Mouse (Mus musculus) gastrocnemius, postnatal 4 days (tissue): ENCODE results near the gene Aida. TPM values are rescaled to one million over a fixed set of nuclear protein-coding genes. Genes with fewer than 3 reads are reported as not detected.
"Not testable (repeated sequence)": the region's sequence is repeated elsewhere in the genome, so short reads cannot be mapped to it uniquely, and the experiment has no call there.

Experiments used
- DNase-seq, 2 experiments: peaks; one replicate each; pipeline ENCODE4 v3.0.0; 2021 to 2022; ENCODE audit warnings: low spot score in 2 of 2, mixed read lengths in 2 of 2
- long read RNA-seq, 2 experiments: library from polyadenylated mRNA; stranded (forward); transcript quantifications; one replicate each; pipeline ENCODE4 v2.0.0; 2021
- total RNA-seq, 2 experiments: library from RNA; stranded (reverse); gene quantifications; 2 replicates each; pipeline ENCODE4 v1.2.3; 2021

Aida gene
- total RNA-seq: 10 to 100 TPM; 58.3 to 65.7 TPM
- long read RNA-seq, experiment 1, full-length matches to known transcripts: 15 of 17 reads
- long read RNA-seq, experiment 1, partial matches to known transcripts: 1 of 17 reads
- long read RNA-seq, experiment 1, other reads (novel, unspliced or antisense): 1 of 17 reads
- long read RNA-seq, experiment 2, full-length matches to known transcripts: 14 of 19 reads
- long read RNA-seq, experiment 2, partial matches to known transcripts: 1 of 19 reads
- long read RNA-seq, experiment 2, other reads (novel, unspliced or antisense): 4 of 19 reads

DNA sequence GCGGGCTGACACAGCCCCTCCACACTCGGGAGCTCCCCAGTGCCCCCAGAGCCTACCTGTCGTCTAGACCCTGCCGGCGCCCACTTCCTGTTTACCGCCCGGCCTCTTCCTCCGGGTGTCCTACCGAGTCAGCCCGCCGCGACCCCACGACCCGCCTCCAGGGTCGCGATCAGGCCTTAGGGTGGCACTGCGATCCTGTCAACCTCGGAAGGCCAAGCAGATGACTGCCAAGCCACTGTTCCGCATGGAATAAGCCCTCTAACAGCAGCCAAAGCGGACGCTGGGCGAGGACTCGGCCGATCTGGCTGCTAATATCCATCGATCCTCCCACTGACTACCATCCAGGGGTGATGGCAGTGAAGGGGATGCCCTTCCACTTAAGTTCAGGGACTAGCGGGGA is at the start of gene Aida:
Aida (plus strand) TSS at position 126 of the 400 bp plus-strand sequence.
- DNase-seq: peak in 1 of 2 experiments; percentile 21

DNA sequence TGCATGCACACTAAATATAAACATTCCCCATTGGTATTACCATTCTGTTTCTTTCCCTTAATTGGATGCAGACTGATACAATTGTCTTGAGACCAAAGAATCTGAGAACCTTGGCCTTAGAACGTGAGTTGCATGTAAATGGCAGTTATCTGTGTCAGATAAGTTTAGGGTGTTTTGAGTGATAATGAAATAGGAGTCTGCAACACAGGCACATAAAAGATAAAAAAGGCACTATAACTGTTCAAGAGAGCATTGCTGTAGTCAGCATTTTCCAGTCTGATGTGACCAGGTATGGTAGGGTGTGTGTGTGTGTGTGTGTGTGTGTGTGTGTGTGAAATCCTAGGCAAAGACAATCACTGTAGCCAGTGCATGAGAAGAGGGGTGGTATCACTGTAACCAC is 48.2 kb upstream of the Aida start:
- DNase-seq: no peak

DNA sequence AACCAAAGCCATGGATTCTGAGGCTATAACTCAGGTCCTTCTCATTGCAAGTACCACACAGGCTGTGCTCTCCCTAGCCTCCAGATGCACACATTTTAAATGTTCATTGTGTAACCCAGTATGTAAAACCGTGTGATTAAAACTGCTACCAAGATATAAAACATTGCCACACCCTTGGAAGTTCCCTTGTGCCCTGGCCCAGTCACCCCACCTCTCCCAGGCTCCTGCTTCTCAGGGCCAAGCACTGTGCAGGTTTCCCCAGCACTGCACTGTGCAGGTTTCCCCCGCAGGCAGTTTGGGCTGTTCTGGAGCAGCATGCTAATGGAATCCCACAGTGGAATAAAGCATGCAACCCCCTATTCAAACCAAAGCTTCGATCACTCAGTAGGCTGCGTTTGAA is 45.8 kb upstream of the Aida start:
- DNase-seq: no peak

DNA sequence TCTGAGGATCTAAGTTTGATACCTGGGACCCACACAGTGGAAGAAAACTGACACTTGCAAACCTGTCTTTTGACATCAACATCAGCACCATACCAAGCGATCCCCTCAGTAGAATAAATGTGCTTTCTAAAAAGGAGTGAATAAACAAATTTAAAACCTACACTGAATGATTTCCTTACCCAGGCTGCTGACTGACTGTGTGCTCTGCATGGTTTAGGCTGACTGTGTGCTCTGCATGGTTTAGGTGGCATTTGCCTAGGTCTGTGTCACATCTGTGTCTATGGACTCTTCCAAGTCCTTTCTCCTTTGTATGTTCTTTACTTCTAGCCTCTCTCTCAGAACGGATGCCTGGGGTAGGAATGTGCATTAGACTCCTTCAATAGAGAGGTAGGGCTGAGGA is 44.6 kb upstream of the Aida start:
- DNase-seq: no peak

DNA sequence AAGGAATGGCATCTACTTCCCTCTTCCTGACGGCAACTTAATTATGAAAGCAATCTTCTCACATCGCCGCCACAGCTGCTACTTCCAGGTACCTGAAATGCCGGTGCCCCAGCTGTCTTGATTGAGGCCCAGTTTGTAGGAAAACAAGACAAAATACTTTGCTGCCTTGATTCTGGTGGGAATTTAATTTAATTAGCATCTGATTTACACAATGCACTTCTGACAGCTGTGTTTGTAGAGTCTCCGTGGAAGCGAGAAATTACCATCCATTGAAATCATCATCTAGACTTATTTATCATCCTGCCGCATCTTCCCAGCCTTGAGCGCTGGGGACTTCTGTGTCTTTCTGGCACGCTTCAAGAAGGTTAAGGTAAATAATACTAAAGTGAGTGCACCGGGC is 43.8 kb upstream of the Aida start:
- no peak for DNase-seq

DNA sequence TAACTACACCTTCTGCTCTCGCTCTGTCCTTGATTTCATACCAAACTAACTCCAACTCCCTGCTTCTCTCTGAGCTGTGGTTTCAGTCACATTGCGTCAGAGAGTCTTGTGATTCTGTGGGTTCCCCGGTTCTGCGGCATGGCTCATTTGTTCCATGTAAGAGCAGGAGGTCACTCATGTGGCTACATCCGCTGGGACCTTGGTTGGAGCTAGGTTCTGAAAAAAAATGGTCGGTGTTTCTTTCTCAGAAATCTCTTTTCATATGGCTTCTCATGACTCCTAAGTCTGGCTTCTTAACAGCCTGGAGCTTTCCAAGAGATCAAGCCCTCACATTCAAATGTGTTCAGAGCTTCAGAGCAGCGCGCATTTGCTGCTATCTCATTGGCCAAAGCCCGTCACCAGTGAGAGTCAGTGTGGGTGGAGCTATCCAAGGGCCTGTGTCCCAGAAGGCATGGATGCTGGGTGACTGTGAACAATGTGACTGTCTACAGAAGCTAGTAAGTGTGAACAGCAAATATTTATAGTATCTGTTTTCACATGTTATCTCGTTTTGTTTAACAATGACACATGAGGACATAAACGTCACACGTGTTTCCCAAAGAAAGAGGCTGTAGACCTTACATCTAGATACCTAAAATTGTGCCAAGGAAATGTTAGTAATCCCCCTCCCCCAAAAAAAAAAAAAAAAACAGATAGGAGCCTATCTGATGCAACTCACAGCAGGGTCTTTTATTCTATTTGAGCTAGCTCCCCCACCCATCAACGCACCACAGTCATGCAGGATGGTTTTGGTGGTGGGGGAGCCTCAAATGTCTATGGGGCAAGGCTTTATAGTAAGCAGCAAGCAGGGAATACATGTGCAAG is 32.0 kb upstream of the Aida start:
- DNase-seq: no peak

DNA sequence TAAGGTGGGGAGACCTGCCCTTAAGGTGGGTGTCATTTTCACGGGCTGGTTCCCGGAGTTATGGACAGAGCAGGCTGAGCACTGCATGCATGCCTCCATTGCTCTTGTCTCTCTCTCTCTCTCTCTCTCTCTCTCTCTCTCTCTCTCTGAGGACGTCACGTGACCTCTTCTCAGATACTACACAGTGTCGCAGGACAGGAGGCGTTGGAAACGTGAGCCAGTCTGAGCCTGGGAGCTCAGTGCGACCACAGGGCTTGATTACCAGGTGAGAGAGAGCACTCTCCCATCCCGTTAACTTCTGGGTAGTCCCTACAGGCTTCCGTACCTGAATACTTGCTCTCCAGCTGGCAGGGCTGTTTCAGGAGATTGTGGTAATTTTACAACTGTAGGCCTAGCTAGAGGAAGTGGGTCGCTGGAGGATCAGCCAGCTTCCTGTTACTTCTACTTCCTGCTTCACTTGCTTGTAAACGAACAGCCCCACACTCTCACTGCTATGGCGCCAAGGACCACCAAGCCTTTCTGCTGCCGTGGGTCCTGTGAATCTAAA is 30.4 kb upstream of the Aida start:
- DNase-seq: no peak

DNA sequence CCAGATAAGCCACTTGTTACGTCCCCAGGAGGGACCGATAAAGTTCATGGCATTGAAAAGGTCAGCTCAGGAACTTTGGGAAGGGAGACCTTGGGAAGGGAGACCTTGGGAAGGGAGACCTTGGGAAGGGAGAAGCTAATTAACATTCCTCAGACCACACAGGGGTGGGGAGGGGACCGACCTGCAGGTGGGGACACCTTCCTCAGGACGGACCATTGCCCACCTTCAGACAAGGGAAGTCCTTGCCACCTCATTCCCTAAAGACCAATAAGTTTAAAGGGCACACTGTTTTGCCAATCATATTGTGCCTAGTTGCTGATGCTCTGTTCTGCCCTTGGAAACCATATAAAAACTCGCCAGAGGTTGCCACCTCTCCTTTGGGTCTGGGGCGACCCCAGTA is 28.7 kb upstream of the Aida start:
- no peak for DNase-seq

DNA sequence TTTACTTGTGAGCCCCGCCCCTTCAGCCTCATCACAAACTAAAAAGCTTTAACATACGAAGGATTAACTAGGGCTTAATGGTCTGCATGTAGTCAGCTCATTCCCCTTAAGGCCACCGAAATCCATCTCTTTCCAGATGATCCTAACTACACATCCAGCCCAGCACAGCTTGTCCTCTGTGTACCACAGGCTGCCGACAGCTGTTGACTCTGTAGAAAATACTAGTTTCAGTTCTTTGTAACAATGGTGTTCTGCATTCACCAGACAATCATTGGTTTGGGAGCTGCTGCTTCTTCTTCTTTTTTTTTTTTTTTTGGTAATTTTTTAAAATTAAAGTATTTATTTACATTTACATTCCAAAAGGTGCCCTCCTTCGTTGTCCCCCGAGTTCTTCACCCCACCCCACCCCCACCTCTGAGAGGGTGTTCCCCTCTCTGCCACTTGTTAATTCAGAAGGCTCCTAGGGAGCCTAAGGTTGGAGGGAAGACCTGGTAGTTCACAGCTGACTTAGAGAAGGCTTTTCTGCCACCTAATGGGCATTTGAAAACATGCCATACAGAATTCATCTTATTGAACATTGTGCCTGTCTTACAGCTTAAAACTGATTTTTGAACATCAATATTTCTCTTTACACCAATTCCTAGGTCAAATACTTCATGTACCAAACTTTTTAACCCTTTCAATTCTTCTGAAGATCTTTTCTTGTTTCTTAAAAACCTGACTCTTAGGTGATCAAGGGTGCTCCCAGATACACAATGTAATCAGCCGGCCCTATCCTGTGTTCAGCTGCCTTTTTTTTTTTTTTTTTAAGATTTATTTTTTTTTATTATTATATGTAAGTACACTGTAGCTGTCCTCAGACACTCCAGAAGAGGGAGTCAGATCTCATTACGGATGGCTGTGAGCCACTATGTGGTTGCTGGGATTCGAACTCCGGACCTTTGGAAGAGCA is 23.2 kb upstream of the Aida start:
- DNase-seq: no peak

DNA sequence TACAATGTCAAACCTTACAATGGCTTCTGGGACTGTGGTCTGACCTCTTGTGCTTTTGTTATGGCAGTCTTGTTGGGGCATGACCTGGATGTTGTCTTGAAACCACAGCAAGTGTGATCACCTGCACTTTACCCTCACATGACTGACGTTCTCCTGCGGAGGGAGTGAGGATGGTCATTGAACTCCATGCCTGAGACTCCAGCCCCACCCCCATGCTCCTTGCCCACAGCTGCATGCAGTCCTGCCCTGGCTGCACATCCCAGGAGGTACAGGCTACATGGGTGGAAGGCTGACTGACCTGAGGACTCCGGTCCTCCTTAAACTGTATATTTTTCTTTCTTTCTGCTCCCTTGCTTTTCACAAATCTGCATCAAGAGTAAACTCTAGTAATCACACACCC is 22.0 kb upstream of the Aida start:
- no peak for DNase-seq

DNA sequence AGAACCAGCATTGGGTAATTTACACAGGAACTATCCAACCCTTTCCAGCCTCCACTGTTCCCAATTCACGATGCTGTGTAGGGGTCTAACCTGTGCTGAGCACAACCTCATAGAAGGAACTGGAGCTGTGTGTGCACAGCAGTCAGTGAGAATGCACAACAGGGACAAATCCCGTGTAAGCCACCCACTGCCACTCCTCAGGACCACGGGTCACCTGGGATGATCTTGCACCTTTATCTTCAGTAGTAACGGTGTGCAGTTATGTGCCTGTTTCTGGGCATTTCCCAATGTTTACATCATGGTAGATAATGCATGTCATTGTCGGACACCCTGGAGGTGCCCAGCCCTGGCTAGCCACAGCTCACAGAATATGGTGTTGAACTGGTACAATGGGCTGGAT is 20.6 kb upstream of the Aida start:
- DNase-seq: no peak

DNA sequence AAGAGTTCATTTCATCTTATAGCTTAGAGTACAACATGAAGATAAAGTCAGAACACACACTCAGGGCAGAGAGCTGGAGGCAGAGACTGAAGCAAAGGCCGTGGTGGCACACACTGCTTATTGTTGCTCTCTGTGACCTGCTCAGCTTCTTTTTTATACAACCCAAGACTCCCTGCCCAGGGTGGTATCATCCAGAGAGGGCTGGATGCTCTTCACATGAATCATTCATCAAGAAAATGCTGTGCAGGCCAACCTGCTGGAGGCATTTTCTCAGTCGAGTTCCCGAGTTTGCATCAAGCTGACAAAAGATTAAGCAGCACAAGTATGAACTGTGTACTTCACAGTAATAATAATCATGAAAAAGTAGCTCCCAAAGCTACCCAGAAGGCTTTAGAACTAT is 8.0 kb upstream of the Aida start:
- no peak for DNase-seq

DNA sequence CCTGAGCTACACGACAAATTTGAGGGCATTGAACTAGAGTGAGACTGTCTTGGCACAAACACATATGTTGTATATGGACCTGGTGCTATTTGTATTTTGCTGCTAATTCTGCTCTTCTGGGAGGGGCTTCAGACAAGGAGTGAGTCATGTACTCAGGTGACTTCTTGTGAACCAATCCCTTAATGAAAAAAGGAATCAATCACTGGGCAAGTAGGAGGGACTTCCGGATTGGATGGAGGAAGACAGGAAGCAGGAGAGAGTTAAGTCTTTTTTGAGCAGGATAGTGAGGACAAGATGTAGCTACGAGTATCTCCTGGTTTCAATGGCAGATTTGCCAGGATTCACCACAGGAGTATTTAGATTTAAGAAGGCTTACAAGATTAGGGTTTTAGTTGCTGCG is 6.8 kb upstream of the Aida start:
- DNase-seq: no peak

DNA sequence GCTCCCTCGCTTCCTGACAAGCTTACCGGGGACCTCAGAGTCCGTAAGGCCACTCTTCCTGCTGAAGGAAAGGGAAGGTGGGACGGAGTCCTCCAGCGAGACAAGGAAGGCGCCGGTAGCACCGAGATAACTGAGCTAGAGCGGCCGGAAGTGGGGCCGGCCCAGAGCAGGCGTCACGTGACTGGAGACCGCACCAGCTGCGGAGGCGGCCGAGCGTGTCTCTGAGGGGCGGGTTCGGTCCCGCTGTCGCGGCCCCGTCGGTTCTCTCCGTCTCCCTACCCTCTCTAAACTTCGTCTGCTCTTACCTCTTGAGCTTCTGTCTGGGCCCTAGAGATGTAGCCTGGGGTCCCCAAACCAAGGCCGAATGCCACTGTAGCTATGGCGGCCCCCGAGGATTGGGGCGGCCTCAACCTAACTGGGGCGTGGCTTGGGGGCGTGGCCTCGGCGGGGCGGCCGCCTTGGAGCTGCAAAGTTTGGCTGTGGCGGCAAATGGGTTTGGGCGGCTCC is 540 bp downstream of the Aida start, which contains the start of gene Brox:
Brox (minus strand) TSS at position 393 of the 507 bp plus-strand sequence.
- DNase-seq: peak; percentile 95 to 97

DNA sequence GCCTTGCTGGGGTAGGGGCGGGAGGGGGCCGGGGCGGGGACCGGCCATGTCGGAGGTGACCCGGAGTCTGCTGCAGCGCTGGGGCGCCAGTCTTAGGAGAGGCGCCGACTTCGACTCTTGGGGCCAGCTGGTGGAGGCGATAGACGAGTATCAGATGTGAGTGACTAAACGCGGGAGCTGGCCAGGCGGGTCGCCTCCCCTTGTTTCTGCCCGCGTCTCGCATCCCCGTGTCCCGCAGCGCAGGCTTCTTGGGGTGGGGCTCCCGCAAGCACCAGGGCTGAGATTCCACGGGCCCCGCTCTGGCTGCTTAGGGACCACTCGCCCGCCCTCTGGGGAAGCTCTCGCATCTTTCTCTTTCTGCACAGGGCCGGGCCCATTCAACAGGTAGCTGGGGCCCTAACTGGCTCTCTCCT is 1.1 kb downstream of the Aida start:
- peak; percentile 24 to 51 for DNase-seq

DNA sequence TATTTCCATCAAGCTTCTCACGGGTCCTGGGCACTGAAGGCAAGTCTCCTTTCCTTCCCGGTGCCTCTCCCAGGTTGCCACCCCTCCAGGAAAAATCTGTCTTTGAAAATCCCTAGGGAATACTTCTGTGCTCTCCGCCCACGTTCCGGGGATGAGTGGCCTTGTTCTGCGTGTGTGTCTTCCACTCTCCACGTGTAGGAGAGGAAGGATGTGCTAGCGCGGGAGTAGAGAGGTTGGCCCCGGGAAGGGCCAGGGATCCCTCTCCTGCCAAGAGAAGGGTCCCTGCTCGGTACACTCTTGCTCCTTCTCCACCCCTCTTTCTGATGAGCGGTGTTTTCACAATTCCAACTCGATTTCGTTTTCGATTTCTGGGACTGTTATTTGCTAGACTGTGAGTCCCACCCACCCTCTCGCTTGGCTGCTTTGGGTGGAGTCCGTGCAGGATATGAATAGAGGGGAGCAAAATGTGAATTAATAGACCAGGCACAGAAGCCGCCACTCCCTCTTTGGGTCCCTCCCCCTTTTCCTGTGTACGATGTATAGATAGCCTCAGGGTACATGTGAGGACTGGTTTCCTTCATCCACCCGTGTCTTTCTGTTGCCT is 1.6 kb downstream of the Aida start:
- peak in 1 of 2 experiments; percentile 26 for DNase-seq

DNA sequence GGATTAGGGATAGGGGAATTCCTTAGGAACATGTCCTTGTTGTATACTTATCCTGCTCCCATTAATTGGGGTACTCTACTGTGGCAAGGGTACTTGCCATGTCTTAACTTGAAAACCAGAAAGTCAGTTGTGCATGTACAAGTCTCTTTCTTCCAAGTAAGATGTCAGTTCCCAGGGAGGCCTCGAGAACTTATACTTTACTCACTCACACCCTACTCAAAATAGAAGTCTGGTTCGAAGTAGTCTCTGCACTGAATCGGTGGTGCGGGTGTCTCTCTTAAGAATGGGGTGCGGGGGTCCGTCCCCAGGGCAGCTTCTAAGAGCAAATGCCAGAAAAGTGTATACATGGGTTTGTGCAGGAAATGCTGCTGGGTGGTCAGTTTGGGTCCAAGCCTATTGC is 2.8 kb downstream of the Aida start:
- DNase-seq: peak; percentile 100

DNA sequence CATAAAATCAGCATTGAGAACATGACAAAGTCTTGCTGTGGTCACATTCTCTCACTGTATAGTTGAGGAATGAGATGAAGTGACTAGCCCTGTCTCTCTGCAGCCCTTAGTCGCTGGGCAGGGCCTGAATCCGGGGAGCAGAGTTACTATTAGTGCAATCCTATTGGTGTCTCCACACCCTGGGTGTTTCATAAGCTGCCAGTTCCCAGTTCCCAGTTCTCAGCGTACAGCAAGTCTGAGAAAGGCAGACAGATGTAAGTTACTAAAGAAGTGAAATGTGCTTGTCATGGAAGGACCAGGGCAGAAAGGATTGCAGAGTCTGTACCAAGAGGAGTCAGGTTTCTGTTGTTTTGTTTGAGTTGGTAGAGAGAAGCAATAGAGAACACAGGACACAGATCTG is 11.2 kb downstream of the Aida start:
- DNase-seq: no peak

DNA sequence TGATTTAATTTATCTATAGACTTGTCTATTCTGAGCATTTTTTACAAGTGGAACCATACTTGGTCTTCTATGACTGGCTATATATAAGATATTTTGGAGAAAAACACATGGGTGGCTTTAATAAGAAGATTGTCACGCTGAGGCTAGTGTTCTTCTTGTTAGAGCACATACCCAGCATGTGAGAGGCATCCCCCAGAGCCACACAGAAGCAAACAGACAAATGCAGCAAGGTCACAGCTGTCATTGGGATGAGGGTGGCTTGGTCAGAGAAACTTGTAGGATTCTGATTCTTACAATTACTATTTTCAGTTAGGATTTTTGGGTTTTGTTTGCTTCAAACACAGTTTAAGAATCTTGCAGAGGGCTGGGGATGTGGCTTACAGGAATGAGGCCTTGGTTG is 12.1 kb downstream of the Aida start:
- no peak for DNase-seq

DNA sequence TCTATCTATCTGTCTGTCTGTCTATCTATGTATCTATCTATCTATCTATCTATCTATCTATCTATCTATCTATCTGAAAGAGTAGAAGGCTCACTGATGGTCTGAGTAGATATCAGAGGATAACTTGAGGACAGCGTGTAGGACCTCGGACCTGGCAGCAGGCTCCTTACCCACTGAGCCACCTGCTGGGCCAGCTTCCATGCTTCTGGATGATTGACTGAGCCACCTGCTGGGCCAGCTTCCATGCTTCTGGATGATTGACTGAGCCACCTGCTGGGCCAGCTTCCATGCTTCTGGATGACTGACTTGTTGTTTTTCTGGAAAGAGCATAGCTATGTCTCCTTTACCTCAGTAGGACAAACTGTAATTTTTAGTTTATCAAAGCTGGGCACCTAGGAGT is 13.2 kb downstream of the Aida start:
- not testable (repeated sequence) for DNase-seq
